Mouse (Mus musculus) hindbrain, embryonic 13.5 days (tissue): ENCODE measurements at regions not wholly inside any gene's neighbourhood (a gene's known extent, or its start where the extent isn't known, plus 50 kb on each side); places are given as distances from the start of the nearest gene placed in this dataset.

Source experiments
- ATAC-seq: fragments of 200-750 bp; cut with Nextera tagmentation; 2 replicates; pipeline ENCODE4 v1.8.0; 2017; ENCODE audit warnings: moderate TSS enrichment; ENCODE audit not compliant: low FRiP score
- H3K27ac ChIP-seq: fragments of 300-500 bp; sonication (generic); 2 replicates; pipeline ENCODE4 v1.5.1; 2015; ENCODE audit warnings: inconsistent platforms, mild to moderate bottlenecking, moderate library complexity
- H3K27me3 ChIP-seq: fragments of 300-500 bp; sonication (generic); 2 replicates; pipeline ENCODE4 v1.6.1; 2015; ENCODE audit warnings: mild to moderate bottlenecking, inconsistent platforms
- H3K36me3 ChIP-seq: fragments of 300-500 bp; sonication (generic); 2 replicates; pipeline ENCODE4 v1.6.1; 2015; ENCODE audit warnings: mild to moderate bottlenecking, inconsistent platforms
- H3K4me1 ChIP-seq: fragments of 300-500 bp; sonication (generic); replicated peaks from 2 replicates; pipeline ENCODE4 v1.6.1; 2015; ENCODE audit warnings: inconsistent platforms
- H3K4me2 ChIP-seq: fragments of 300-500 bp; sonication (generic); 2 replicates; pipeline ENCODE4 v1.6.1; 2015; ENCODE audit warnings: inconsistent platforms, mild to moderate bottlenecking, moderate library complexity
- H3K4me3 ChIP-seq: fragments of 300-500 bp; sonication (generic); 2 replicates; pipeline ENCODE4 v1.5.1; 2015; ENCODE audit warnings: mild to moderate bottlenecking, inconsistent platforms
- H3K9ac ChIP-seq: fragments of 300-500 bp; sonication (generic); 2 replicates; pipeline ENCODE4 v1.6.1; 2015; ENCODE audit warnings: mild to moderate bottlenecking, inconsistent platforms
- H3K9me3 ChIP-seq: fragments of 300-500 bp; sonication (generic); 2 replicates; pipeline ENCODE4 v1.6.1; 2016; ENCODE audit warnings: inconsistent platforms
- WGBS: fragments of 180-500 bp; shearing (Covaris S2); methylation state at CpG from one replicate; pipeline ENCODE4 v1.1.7; 2015; 5-methylcytosine and 5-hydroxymethylcytosine counted together

DNA sequence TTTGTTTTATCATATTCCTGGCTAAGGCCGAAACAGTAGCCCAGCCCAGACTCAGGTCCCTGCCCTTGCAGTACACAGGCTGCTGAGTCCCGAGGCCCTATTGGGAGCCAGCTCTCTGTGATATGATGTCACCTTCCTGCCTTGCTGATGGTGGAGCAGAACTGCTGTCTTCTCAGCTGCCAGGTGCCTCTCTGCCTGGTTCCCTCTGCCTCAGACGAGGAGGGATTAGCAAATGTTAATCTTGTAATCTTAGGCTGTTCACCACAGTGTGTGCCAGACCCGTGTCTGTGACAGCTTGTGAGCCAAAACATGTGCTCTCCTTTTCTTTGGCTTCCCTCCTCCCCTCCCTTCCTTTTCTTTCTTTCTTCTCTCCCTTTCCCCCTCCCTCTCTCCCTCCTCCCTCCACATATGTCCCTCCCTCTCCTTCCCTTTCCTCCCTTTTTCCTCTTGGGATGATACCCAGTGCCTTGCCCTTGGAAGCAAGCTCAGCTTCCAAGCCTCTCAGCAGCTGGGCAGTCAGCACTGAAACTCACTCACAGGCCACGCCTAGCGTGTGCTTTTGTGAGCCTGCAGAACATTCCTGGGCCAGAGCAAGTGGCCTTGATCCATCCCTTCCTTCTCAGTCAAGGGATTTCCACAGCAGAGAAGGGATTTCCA, 126.6 kb upstream of the Eef2kmt start:
- Histone ChIP-seq H3K9me3 (no peaks in the 10 kb centered on the region), H3K4me2 (no peak overlapping the region), H3K9ac (no peak overlapping the region), H3K4me3 (no peak overlapping the region), H3K27ac (no peak overlapping the region), H3K27me3 (0 out of 2 replicates have a peak, but pooled peaks cover 5% of the 10 kb centered on the region), H3K4me1 (peaks cover 3% of the 10 kb centered on the region), H3K36me3 (no peaks in the 10 kb centered on the region)
- ATAC-seq = no peak
- WGBS = 38% methylated on average over 6 of the region's 6 CpGs

DNA sequence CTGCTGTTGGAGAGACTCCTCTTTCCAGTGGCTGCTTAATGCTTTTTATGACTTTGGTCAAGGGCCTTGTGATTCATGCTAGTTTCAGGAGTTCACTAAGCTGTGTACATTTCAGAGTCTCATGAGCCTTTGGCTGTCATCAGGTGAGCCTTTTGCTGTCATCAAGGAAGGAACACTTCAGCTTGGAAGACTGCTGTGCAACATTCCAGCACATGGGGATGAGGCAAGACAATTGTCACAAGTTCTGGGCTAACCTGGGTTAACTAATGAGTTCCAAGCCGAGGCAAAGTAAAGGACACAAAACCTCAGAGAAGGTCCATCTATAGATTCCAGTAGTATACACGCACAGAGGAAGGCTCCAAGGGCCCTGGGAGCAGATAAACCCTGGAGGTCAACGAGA, 124.8 kb upstream of the Eef2kmt start:
- Histone ChIP-seq H3K9ac (no peak overlapping the region), H3K4me1 (peaks cover 3% of the 10 kb centered on the region), H3K27ac (no peak overlapping the region), H3K4me2 (no peak overlapping the region), H3K4me3 (no peak overlapping the region), H3K9me3 (no peaks in the 10 kb centered on the region), H3K27me3 (0 out of 2 replicates have a peak, but pooled peaks cover 5% of the 10 kb centered on the region), H3K36me3 (no peaks in the 10 kb centered on the region)
- WGBS = 88% methylated on average over 3 of the region's 3 CpGs
- no peak for ATAC-seq

DNA sequence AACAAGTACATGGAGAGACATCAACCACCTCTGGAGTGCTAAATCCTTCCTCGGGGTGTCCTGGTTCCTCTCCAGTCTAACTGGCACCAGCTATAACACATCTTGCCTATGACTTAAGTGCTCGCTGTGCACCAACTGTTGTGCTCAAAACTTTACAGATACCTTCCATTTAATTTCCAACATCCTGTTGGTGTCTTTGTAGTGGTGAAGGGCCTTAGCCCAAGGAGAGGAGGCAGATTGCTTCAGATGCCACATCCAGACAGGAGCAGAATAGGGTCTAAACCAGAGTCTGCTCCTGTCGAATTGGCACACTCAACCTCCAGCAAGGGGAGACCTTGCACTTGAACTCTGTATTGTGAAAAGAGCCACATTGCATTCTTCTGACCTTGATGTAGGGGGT, 121.2 kb upstream of the Eef2kmt start:
- no peak overlapping the region for H3K9ac ChIP-seq
- no peaks in the 10 kb centered on the region for H3K36me3 ChIP-seq
- H3K27me3 ChIP-seq = no peaks in the 10 kb centered on the region
- H3K4me2 ChIP-seq = no peak overlapping the region
- H3K9me3 ChIP-seq = no peaks in the 10 kb centered on the region
- ATAC-seq = no peak
- H3K4me3 ChIP-seq = no peak overlapping the region
- H3K27ac ChIP-seq = no peak overlapping the region
- 93% methylated on average over 3 of the region's 3 CpGs for WGBS
- H3K4me1 ChIP-seq = no peaks in the 10 kb centered on the region

DNA sequence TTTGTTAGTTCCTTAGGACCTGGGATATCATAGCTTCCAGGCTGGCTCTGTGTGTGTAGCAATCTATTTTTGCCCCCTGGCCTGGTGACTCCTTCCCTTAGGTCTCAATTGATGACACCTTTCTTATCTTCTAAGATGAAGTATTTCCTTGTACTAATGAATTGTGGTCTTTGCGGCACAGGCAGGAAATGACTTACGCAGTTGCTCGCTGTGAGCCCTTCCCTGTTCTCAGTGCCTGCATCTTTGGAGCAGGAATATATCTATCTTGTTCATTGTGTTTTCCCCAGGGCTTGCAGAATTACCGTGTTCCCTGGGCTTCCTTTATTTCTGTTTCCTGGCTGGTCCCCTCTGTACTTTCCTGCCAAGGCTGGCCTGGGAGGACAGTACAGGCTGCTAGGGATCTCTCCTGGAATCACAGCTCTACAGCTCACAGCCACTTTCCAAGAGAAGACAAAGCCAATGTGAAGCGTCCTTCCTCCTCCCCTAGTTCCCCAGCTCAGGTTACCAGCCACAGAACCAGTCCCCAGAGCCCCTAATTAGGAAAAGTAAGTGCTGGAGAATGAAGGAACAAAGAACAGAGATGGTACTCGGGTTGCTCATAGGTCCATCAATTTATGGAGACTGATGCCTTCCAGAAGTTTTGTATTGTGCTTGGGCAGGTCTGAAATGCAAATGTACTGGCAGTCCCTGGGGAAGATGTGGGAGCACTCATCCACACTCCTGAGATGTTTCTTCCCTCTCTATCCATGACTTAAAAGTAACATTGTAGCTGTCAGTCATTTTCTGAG, 119.2 kb upstream of the Eef2kmt start:
- H3K4me2 ChIP-seq = no peak overlapping the region
- no peak overlapping the region for H3K4me3 ChIP-seq
- no peak overlapping the region for H3K9ac ChIP-seq
- WGBS = 52% methylated on average over 6 of the region's 6 CpGs
- no peaks in the 10 kb centered on the region for H3K27me3 ChIP-seq
- H3K36me3 ChIP-seq = no peaks in the 10 kb centered on the region
- H3K4me1 ChIP-seq = no peaks in the 10 kb centered on the region
- H3K27ac ChIP-seq = no peak overlapping the region
- H3K9me3 ChIP-seq = no peaks in the 10 kb centered on the region
- ATAC-seq = no peak

DNA sequence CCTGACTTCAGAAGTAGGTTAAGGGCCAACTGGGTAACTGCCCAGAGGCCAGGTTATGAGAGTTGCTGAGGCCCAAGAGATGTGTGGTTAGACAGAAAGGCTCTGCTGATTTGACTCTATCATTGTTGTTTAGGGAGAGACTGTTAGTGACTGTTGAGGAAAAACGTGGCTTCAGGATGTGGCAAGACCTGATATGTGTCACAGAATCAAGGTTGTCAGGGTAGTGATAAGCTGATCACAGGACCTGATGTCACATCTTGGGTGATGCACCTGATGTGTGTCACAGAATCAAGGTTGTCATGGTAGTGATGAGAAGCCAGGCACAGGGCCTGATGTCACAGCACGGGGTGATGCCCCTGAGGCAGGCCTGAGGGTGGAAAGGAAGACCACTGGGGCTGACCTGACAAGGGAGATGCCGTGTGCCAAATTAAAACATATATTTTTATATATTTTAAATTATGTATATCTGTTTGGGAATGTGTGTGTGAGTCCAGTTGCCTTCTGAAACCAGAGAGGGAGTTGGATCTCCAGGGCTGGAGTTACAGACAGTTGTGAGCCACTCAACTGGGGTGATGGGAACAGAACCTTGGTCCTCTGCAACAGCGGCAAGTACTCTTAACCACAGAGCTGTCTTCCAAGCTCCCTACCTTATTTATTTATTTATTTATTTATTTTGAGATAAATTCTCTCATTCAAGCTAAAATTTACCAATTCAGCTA, 115.6 kb upstream of the Eef2kmt start:
- ATAC-seq = no peak
- H3K4me1 ChIP-seq = no peaks in the 10 kb centered on the region
- no peak overlapping the region for H3K9ac ChIP-seq
- no peak overlapping the region for H3K27ac ChIP-seq
- H3K4me3 ChIP-seq = no peak overlapping the region
- no peak overlapping the region for H3K4me2 ChIP-seq
- H3K36me3 ChIP-seq = no peaks in the 10 kb centered on the region
- H3K27me3 ChIP-seq = no peaks in the 10 kb centered on the region
- H3K9me3 ChIP-seq = no peaks in the 10 kb centered on the region
- WGBS = 94% methylated on average over 4 of the region's 4 CpGs

DNA sequence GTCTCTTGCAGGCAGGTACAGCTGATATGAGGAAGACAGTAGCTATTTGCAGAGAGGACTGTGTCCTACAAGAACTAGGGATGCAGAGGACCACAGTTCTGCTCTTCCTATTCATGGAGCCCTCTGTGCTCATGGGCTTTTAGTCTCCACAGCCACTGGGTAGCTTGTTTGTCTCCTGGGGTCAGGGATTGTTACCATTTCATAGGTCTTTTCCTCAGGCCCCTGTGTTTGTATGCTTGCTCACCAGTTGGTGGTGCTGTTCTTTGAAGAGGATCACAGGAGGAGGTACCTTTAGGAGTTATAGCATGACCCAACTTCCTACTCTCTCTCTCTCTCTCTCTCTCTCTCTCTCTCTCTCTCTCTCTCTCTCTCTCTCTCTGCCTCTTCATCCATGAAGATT, 114.7 kb upstream of the Eef2kmt start:
- H3K4me1 ChIP-seq = no peaks in the 10 kb centered on the region
- no peak overlapping the region for H3K9ac ChIP-seq
- no peak overlapping the region for H3K4me3 ChIP-seq
- H3K9me3 ChIP-seq = no peaks in the 10 kb centered on the region
- no peak overlapping the region for H3K27ac ChIP-seq
- no peaks in the 10 kb centered on the region for H3K27me3 ChIP-seq
- H3K4me2 ChIP-seq = no peak overlapping the region
- ATAC-seq = no peak
- no peaks in the 10 kb centered on the region for H3K36me3 ChIP-seq

DNA sequence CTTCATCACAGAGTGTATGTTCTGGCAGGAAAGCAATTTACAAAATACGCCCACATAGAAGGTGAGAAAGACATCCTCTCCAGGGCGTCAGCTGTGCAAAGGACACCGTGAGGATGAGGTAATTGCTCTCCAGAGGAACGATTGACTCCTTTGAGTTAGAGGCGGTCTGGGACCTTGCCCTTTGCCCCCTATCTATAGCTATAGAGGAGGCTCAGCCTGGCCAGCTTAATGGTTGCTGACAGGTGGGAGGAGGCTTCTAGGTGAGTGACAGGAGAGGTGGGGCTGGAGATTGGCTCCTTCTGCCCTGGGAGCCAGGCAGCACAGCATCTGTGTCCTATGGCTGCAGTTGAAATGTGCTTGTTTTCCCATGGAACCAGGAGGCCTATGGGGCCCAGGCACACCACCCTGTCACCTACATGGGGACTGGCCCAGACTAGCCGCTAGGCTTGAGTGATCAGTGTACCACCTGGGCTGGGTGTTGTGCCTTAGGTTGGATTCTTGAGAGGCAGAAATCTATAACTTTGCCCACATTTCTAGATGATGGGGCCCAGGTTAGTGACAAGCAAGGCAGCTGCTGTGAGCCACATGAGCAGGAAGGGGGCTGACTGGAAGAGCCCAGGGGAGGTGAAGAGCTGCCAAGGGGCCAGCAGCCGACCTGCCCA, 113.2 kb upstream of the Eef2kmt start:
- WGBS = 40% methylated on average over 7 of the region's 7 CpGs
- Histone ChIP-seq H3K27ac (no peak overlapping the region), H3K4me1 (no peaks in the 10 kb centered on the region), H3K36me3 (no peaks in the 10 kb centered on the region), H3K4me2 (no peak overlapping the region), H3K27me3 (no peaks in the 10 kb centered on the region), H3K9ac (no peak overlapping the region), H3K4me3 (no peak overlapping the region), H3K9me3 (no peaks in the 10 kb centered on the region)
- ATAC-seq = no peak

DNA sequence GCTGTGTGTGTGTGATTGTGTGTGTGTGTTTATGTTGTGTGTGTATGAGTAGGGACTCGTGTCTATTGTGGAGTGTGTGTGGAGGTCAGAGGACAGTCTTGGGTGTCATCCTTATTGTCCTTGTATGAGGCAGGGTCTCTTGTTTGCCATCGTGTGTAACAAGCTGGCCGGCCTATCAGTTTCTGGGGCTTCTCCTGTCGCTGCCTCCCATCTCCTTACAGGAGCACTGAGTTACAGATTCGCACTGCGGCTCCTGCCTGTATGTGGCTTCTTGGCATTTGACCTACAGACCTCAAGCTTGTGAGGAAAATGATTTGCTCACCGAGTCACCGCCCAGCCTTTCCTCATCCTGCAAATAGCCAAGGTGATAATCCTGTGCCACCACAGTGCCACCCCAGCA, 112.6 kb upstream of the Eef2kmt start:
- Histone ChIP-seq H3K27ac (no peak overlapping the region), H3K4me1 (no peaks in the 10 kb centered on the region), H3K27me3 (no peaks in the 10 kb centered on the region), H3K4me3 (no peak overlapping the region), H3K9ac (no peak overlapping the region), H3K9me3 (no peaks in the 10 kb centered on the region), H3K36me3 (no peaks in the 10 kb centered on the region), H3K4me2 (no peak overlapping the region)
- no peak for ATAC-seq
- 67% methylated on average over 8 of the region's 8 CpGs for WGBS

DNA sequence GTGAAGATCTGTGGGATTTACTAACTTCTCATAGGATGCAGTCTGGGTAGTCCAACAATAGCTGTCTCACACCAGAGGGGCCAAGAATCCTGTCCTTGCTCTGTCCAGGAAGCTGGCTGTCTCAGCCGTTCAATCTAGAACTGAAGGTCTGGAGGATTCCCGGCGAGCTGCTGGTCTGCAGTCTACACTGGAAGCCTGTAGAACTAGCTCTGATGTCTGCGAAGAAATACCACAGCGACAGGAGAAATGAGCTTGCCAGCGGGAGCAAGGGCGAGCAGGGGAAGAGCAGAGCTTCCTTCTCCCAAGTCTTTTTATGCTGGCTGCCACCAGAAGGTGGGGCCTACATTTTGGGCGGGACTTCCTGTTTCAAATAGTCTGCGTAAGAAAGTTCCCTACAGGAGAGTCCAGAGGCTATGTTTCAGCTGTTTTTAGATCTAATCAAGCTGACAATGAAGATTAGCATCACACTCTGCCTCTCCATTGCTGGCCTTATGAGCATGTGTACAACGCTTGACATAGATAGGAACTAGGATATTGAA, 111.9 kb upstream of the Eef2kmt start:
- H3K36me3 ChIP-seq = no peaks in the 10 kb centered on the region
- ATAC-seq = no peak
- no peaks in the 10 kb centered on the region for H3K9me3 ChIP-seq
- no peak overlapping the region for H3K9ac ChIP-seq
- H3K27ac ChIP-seq = no peak overlapping the region
- no peak overlapping the region for H3K4me3 ChIP-seq
- no peaks in the 10 kb centered on the region for H3K4me1 ChIP-seq
- H3K27me3 ChIP-seq = no peaks in the 10 kb centered on the region
- 87% methylated on average over 10 of the region's 10 CpGs for WGBS
- no peak overlapping the region for H3K4me2 ChIP-seq

DNA sequence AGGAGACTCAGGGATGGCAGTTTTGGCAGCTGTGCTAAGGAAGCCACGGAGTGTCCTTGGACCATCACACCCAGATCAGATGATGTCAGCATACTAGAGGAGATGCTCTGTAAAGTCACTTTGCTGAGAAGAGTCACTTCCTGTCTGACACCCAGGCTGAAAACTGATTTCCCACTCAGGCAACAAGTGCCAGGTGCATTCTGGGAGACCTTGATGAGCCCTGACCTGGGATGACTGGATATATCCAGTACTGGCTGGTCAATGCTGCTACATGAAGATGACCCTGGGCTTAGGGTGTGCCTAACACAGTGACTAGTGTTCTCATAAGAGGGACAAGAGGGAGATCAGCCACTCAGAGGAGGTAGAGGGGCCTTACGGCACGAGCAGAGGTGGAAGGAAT, 110.2 kb upstream of the Eef2kmt start:
- Histone ChIP-seq H3K27ac (no peak overlapping the region), H3K4me1 (no peaks in the 10 kb centered on the region), H3K4me2 (no peak overlapping the region), H3K4me3 (no peak overlapping the region), H3K9me3 (no peaks in the 10 kb centered on the region), H3K9ac (no peak overlapping the region), H3K27me3 (no peaks in the 10 kb centered on the region), H3K36me3 (no peaks in the 10 kb centered on the region)
- WGBS = 89% methylated on average over 3 of the region's 3 CpGs
- ATAC-seq = no peak

DNA sequence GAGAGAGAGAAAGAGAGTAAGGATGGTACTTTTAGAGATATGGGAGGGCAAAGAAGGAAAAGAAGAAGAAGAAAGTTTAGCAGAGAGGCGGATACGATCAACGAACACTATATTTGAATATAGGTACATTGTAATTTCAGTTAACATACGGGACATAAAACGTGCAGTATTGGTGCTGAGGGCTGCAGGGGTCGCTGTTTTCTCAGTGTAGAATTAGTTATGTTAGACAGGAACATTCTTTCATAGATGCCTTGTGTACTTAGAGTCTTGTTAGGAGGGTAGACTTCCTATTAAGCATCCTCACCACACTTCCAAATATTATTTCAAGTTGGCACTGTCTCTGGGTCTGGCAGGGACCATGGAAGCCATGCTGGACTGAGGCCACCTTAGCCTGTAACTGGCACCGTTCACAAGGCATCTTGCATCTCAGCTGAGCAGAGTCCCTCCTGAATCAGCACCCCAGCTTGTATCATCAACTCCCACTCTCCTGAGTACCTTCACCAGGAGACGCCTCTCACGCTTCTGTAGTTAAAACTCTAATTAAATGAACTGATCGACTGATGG, 107.3 kb upstream of the Eef2kmt start:
- Histone ChIP-seq H3K4me2 (no peak overlapping the region), H3K4me1 (no peaks in the 10 kb centered on the region), H3K9me3 (no peaks in the 10 kb centered on the region), H3K27me3 (no peaks in the 10 kb centered on the region), H3K27ac (no peak overlapping the region), H3K36me3 (no peaks in the 10 kb centered on the region), H3K9ac (no peak overlapping the region), H3K4me3 (no peak overlapping the region)
- no peak for ATAC-seq
- 79% methylated on average over 10 of the region's 10 CpGs for WGBS

DNA sequence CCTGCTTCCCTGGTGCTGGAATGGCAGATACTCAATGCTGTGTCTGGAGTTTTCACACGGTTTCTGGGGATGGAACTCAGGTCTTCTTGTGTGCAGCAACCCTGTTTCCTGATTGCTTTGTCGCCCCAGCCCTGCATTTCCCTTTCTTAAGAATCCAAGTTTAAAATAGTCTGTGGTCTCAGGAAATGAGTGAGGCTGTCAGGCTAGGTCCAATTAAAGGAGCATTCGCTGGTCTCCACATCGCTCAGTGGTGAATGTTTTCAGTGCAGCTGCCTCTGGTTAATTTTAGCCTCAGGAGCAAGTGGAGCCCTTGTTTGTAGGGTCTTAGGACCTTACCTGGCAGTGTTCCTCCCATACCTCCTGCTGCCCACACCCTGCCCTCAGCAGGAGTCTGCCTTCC, 103.4 kb upstream of the Eef2kmt start:
- H3K4me1 ChIP-seq = no peaks in the 10 kb centered on the region
- H3K4me3 ChIP-seq = no peak overlapping the region
- no peak for ATAC-seq
- WGBS = 85% methylated on average over 4 of the region's 4 CpGs
- no peaks in the 10 kb centered on the region for H3K27me3 ChIP-seq
- no peak overlapping the region for H3K4me2 ChIP-seq
- no peaks in the 10 kb centered on the region for H3K36me3 ChIP-seq
- no peak overlapping the region for H3K9ac ChIP-seq
- H3K27ac ChIP-seq = no peak overlapping the region
- no peaks in the 10 kb centered on the region for H3K9me3 ChIP-seq
